Comparison of ENCODE assay signal across 30 mouse cellular contexts in the genomic region with DNA sequence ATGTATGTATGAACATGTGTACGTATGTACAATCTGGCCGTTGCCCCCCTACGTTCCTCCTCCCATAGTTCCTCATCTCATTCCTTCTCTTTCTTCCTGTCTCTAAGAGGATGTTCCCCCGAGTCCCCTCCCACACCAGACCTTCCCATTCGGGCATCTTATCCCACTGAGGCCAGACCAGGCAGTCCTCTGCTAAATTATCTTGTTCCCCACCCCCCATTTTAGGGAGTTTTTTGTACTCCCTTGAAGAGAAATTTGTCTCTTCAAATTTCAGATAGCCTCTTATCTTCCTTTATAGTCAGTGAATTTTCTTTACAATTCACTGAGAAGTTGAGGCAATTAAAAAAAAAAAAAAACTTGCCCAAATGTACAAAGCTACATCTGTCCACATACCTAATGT.
"Had no signal": no experiment of that assay in that cellular context is flagged by ENCODE, and none has a peak within 500 bp of the region (broad histone marks: within the 10 kb centered on the region; RNA-seq: fewer than 3 reads in every experiment).

No protein-coding gene starts in this region.

- H3K9ac ChIP-seq: heart, embryonic 12.5 days; heart, embryonic 13.5 days; heart, embryonic 15.5 days; hindbrain, embryonic 12.5 days; hindbrain, embryonic 13.5 days; hindbrain, embryonic 14.5 days; hindbrain, embryonic 15.5 days; intestine, embryonic 15.5 days; kidney, embryonic 15.5 days had no signal

- DNase-seq: heart, postnatal 10 days; heart, postnatal 14 days; heart, postnatal 36 days; heart, postnatal 4 days; kidney, adult 11 months; kidney, adult 18-20 months; kidney, adult 2 months; kidney, adult 8-10 months; kidney, adult 9 months; kidney, postnatal 10 days; kidney, postnatal 14 days; kidney, postnatal 25 days; kidney, postnatal 36 days; kidney, postnatal 4 days; layer of hippocampus, postnatal 36 days had no signal

- H3K36me3 ChIP-seq: heart, embryonic 10.5 days; heart, embryonic 12.5 days; heart, embryonic 13.5 days; heart, embryonic 15.5 days; hindbrain, embryonic 10.5 days; hindbrain, embryonic 12.5 days; hindbrain, embryonic 13.5 days; hindbrain, embryonic 15.5 days; intestine, embryonic 15.5 days; kidney, embryonic 15.5 days had no signal

- H3K4me1 ChIP-seq: heart, embryonic 10.5 days; heart, embryonic 12.5 days; heart, embryonic 13.5 days; heart, embryonic 15.5 days; hindbrain, embryonic 12.5 days; hindbrain, embryonic 15.5 days; intestine, embryonic 15.5 days; kidney, embryonic 15.5 days had no signal

- H3K27me3 ChIP-seq: heart, embryonic 12.5 days; heart, embryonic 13.5 days; heart, embryonic 15.5 days; hindbrain, embryonic 12.5 days; hindbrain, embryonic 13.5 days; hindbrain, embryonic 15.5 days; intestine, embryonic 15.5 days; kidney, embryonic 15.5 days had no signal

- H3K9me3 ChIP-seq: heart, embryonic 10.5 days; heart, embryonic 12.5 days; heart, embryonic 13.5 days; heart, embryonic 15.5 days; hindbrain, embryonic 10.5 days; hindbrain, embryonic 12.5 days; hindbrain, embryonic 13.5 days; hindbrain, embryonic 15.5 days; intestine, embryonic 15.5 days; kidney, embryonic 15.5 days had no signal

- H3K27ac ChIP-seq: heart, embryonic 10.5 days; heart, embryonic 13.5 days; heart, embryonic 15.5 days; hindbrain, embryonic 10.5 days; hindbrain, embryonic 12.5 days; hindbrain, embryonic 13.5 days; hindbrain, embryonic 14.5 days; hindbrain, embryonic 15.5 days; hindbrain, postnatal 0 days; intestine, embryonic 15.5 days; kidney, embryonic 15.5 days; kidney, postnatal 0 days; layer of hippocampus, adult 2 months; left cerebral cortex, adult 2 months had no signal

- H3K4me3 ChIP-seq: heart, embryonic 10.5 days; heart, embryonic 12.5 days; heart, embryonic 13.5 days; heart, embryonic 15.5 days; hindbrain, embryonic 10.5 days; hindbrain, embryonic 12.5 days; hindbrain, embryonic 13.5 days; hindbrain, embryonic 15.5 days; intestine, embryonic 15.5 days; kidney, embryonic 15.5 days; layer of hippocampus, adult 2 months; left cerebral cortex, adult 2 months had no signal
